Mouse (Mus musculus): ENCODE data around the gene Gm6096. TPM values are rescaled to one million over a fixed set of nuclear protein-coding genes. Genes with fewer than 3 reads are reported as not detected.

Gene Gm6096
- polyA plus RNA-seq, 1 experiment = not detected

- no peak overlapping the region for H3K4me3 ChIP-seq (ENCODE audit: control insufficient read depth, low read depth, low read length)
- no peak overlapping the region for H3K27ac ChIP-seq (ENCODE audit: control insufficient read depth, insufficient read depth, low read depth, low read length)
- TF ChIP-seq POLR2A (IDR thresholded peaks at IDR 0.05; ENCODE audit: control insufficient read depth, low read depth, low read length) (no peak), CTCF (IDR thresholded peaks at IDR 0.05; ENCODE audit: control insufficient read depth, insufficient read depth, insufficient replicate concordance, low read depth, low read length) (no peak)
- no peaks in the 10 kb centered on the region for H3K36me3 ChIP-seq (ENCODE audit: control insufficient read depth, insufficient read depth, low read length)
- H3K27me3 ChIP-seq (ENCODE audit: control insufficient read depth, insufficient read depth, low read length) = no peaks in the 10 kb centered on the region
- H3K4me1 ChIP-seq (ENCODE audit: control insufficient read depth, insufficient read depth, low read length) = no peaks in the 10 kb centered on the region
Measured at GRCm38 (mm10) chr7:34277656-34278055, 26.8 kb downstream of the Gm6096 start.

- Histone ChIP-seq H3K36me3 (ENCODE audit: control insufficient read depth, insufficient read depth, low read length) (no peaks in the 10 kb centered on the region), H3K4me3 (ENCODE audit: control insufficient read depth, low read depth, low read length) (no peak overlapping the region), H3K27me3 (ENCODE audit: control insufficient read depth, insufficient read depth, low read length) (no peaks in the 10 kb centered on the region), H3K27ac (ENCODE audit: control insufficient read depth, insufficient read depth, low read depth, low read length) (no peak overlapping the region), H3K4me1 (ENCODE audit: control insufficient read depth, insufficient read depth, low read length) (no peaks in the 10 kb centered on the region)
- no peak for TF ChIP-seq CTCF (IDR thresholded peaks at IDR 0.05; ENCODE audit: control insufficient read depth, insufficient read depth, insufficient replicate concordance, low read depth, low read length)
- TF ChIP-seq POLR2A (IDR thresholded peaks at IDR 0.05; ENCODE audit: control insufficient read depth, low read depth, low read length) = no peak
Measured at GRCm38 (mm10) chr7:34290450-34291151, 39.8 kb downstream of the Gm6096 start.

GRCm38 (mm10) chr7:34291265-34291664, 40.4 kb downstream of the Gm6096 start:
- H3K27ac ChIP-seq (ENCODE audit: control insufficient read depth, insufficient read depth, low read depth, low read length) = no peak overlapping the region; the same call in 1 of the 2 replicates
- no peaks in the 10 kb centered on the region for H3K4me1 ChIP-seq (ENCODE audit: control insufficient read depth, insufficient read depth, low read length)
- no peaks in the 10 kb centered on the region for H3K36me3 ChIP-seq (ENCODE audit: control insufficient read depth, insufficient read depth, low read length)
- no peak overlapping the region for H3K4me3 ChIP-seq (ENCODE audit: control insufficient read depth, low read depth, low read length)
- no peak for TF ChIP-seq POLR2A (IDR thresholded peaks at IDR 0.05; ENCODE audit: control insufficient read depth, low read depth, low read length)
- no peak for TF ChIP-seq CTCF (IDR thresholded peaks at IDR 0.05; ENCODE audit: control insufficient read depth, insufficient read depth, insufficient replicate concordance, low read depth, low read length)
- H3K27me3 ChIP-seq (ENCODE audit: control insufficient read depth, insufficient read depth, low read length) = no peaks in the 10 kb centered on the region

GRCm38 (mm10) chr7:34292633-34293032, 41.8 kb downstream of the Gm6096 start:
- Histone ChIP-seq H3K4me1 (ENCODE audit: control insufficient read depth, insufficient read depth, low read length) (no peaks in the 10 kb centered on the region), H3K36me3 (ENCODE audit: control insufficient read depth, insufficient read depth, low read length) (no peaks in the 10 kb centered on the region), H3K4me3 (ENCODE audit: control insufficient read depth, low read depth, low read length) (no peak overlapping the region), H3K27me3 (ENCODE audit: control insufficient read depth, insufficient read depth, low read length) (no peaks in the 10 kb centered on the region), H3K27ac (ENCODE audit: control insufficient read depth, insufficient read depth, low read depth, low read length) (no peak overlapping the region)
- TF ChIP-seq CTCF (IDR thresholded peaks at IDR 0.05; ENCODE audit: control insufficient read depth, insufficient read depth, insufficient replicate concordance, low read depth, low read length) (no peak), POLR2A (IDR thresholded peaks at IDR 0.05; ENCODE audit: control insufficient read depth, low read depth, low read length) (no peak)

GRCm38 (mm10) chr7:34296124-34296523, 45.3 kb downstream of the Gm6096 start:
- no peak overlapping the region for H3K4me3 ChIP-seq (ENCODE audit: control insufficient read depth, low read depth, low read length)
- H3K27ac ChIP-seq (ENCODE audit: control insufficient read depth, insufficient read depth, low read depth, low read length) = no peak overlapping the region
- TF ChIP-seq POLR2A (IDR thresholded peaks at IDR 0.05; ENCODE audit: control insufficient read depth, low read depth, low read length) (no peak), CTCF (IDR thresholded peaks at IDR 0.05; ENCODE audit: control insufficient read depth, insufficient read depth, insufficient replicate concordance, low read depth, low read length) (no peak)
- no peaks in the 10 kb centered on the region for H3K27me3 ChIP-seq (ENCODE audit: control insufficient read depth, insufficient read depth, low read length)
- H3K36me3 ChIP-seq (ENCODE audit: control insufficient read depth, insufficient read depth, low read length) = no peaks in the 10 kb centered on the region
- H3K4me1 ChIP-seq (ENCODE audit: control insufficient read depth, insufficient read depth, low read length) = no peaks in the 10 kb centered on the region

GRCm38 (mm10) chr7:34298818-34299217, 48.0 kb downstream of the Gm6096 start:
- no peak overlapping the region for H3K27ac ChIP-seq (ENCODE audit: control insufficient read depth, insufficient read depth, low read depth, low read length)
- H3K4me1 ChIP-seq (ENCODE audit: control insufficient read depth, insufficient read depth, low read length) = no peaks in the 10 kb centered on the region
- H3K27me3 ChIP-seq (ENCODE audit: control insufficient read depth, insufficient read depth, low read length) = no peaks in the 10 kb centered on the region
- no peaks in the 10 kb centered on the region for H3K36me3 ChIP-seq (ENCODE audit: control insufficient read depth, insufficient read depth, low read length)
- no peak overlapping the region for H3K4me3 ChIP-seq (ENCODE audit: control insufficient read depth, low read depth, low read length)
- no peak for TF ChIP-seq CTCF (IDR thresholded peaks at IDR 0.05; ENCODE audit: control insufficient read depth, insufficient read depth, insufficient replicate concordance, low read depth, low read length)
- no peak for TF ChIP-seq POLR2A (IDR thresholded peaks at IDR 0.05; ENCODE audit: control insufficient read depth, low read depth, low read length)

Other genes starting within 250 kb of the Gm6096 start
- not detected in 2 replicates for gene Scgb2b27, start 237.1 kb upstream of the Gm6096 start, polyA plus RNA-seq (2012; rRNA removed)
- not detected in 2 replicates for gene Scgb1b27, start 229.6 kb upstream of the Gm6096 start, polyA plus RNA-seq (2012; rRNA removed)
- gene Scgb1b30, start 155.6 kb upstream of the Gm6096 start, polyA plus RNA-seq (2012; rRNA removed) = not detected in 2 replicates
- 10.6 and 12.1 TPM in 2 replicates for gene Wtip, start 117.8 kb upstream of the Gm6096 start, polyA plus RNA-seq (2012; rRNA removed)
- 56.6 and 57.1 TPM in 2 replicates for gene Uba2, start 81.4 kb upstream of the Gm6096 start, polyA plus RNA-seq (2012; rRNA removed)
- 32.1 and 34.1 TPM in 2 replicates for gene Pdcd2l, start 54.4 kb upstream of the Gm6096 start, polyA plus RNA-seq (2012; rRNA removed)
- 456 and 474 TPM in 2 replicates for gene Gpi1, start 20.7 kb upstream of the Gm6096 start, polyA plus RNA-seq (2012; rRNA removed)
- gene 4931406P16Rik, start 62.5 kb downstream of the Gm6096 start, polyA plus RNA-seq (2012; rRNA removed) = 16.3 and 17.6 TPM in 2 replicates
- 34.0 and 36.7 TPM in 2 replicates for gene Lsm14a, start 142.3 kb downstream of the Gm6096 start, polyA plus RNA-seq (2012; rRNA removed)